Mouse (Mus musculus): Measurements from ENCODE around the gene Vmn2r76.
"Not testable (repeated sequence)": the region's sequence is repeated elsewhere in the genome, so short reads cannot be mapped to it uniquely, and the experiment has no call there.

Gene Vmn2r76

DNA sequence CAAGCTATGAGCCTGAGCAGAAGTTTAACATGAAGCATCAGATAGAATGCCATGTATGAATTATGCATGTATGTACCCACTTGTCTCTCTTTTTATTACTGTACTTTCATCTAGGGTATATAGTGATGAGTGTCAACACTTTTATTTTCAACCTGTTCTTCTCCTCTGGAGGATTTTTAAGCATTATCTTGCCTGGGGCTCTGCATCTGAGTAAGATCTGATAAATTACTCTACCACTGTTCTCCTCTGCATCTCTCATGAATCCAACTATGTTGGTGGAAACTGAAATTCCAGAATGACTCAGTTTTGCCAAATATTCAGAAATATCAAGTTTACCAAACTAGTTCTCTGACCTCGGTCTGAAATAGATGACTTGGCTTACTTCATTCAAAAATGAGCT lies at the start of gene Vmn2r76:
Vmn2r76 (minus strand) TSS at position 101 of the 400 bp plus-strand sequence.
- DNase-seq = no peak

- no peak for DNase-seq
Observed at GRCm38 (mm10) chr7:86277072-86277471, 31.0 kb upstream of the Vmn2r76 start, which contains the start of gene Olfr310. Gene Olfr310, minus strand, starts transcription at chr7:86277172.

DNA sequence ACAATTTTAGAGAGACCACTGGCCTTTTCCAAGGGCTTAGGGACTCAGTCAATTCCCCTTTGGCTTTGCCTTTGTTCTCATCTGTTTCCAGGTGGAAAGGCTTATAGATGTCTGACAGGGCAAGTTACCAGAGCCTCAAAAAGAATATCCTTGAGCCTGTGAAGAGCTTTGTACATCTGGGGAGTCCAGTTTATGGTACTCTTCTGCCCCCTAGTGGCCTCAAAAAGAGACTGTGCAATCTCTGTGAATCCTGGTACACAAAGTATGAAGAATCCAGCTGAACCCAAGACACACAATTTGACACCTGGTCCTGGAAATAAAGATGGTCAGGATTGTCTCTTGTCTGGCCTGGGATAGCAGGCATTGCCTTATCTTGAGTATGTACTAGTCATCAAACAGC lies 34.8 kb downstream of the Vmn2r76 start:
- no peak for DNase-seq

DNA sequence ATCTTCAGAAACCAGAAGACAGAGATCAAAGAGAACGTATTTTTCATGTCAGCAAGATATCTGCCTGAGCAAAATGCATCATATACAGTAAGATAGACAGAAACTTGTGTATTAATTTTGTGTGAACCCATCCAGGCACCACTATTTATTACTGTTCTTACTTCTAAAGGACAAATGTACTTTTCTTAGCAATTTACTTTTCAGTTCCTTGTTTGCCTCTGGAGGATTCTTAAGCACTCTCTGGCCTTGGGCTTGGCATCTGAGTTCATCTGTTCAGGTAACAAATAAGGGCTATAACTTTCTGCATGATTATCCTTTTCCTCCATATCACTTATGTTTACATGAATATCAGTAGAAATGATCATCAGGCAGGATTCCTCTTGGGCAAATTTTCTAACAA lies 74.4 kb downstream of the Vmn2r76 start, which contains the start of gene Vmn2r75:
Vmn2r75 (minus strand) TSS at position 101 of the 400 bp plus-strand sequence.
- DNase-seq = not testable (repeated sequence)
